Mouse (Mus musculus) ES-Bruce4 (cell line): ENCODE measurements around the gene Akap6.

Source experiments
- CTCF ChIP-seq: IDR thresholded peaks from one replicate; pipeline ENCODE4 v1.8.1; 2011; ENCODE audit warnings: low read depth, low read length
- EP300 ChIP-seq: IDR thresholded peaks from 2 replicates; pipeline ENCODE4 v1.6.1; 2011; ENCODE audit warnings: low read depth, low read length; ENCODE audit not compliant: insufficient read depth
- POLR2A ChIP-seq: IDR thresholded peaks from one replicate; pipeline ENCODE4 v1.8.1; 2011; ENCODE audit warnings: low read length; ENCODE audit not compliant: insufficient read depth

DNA sequence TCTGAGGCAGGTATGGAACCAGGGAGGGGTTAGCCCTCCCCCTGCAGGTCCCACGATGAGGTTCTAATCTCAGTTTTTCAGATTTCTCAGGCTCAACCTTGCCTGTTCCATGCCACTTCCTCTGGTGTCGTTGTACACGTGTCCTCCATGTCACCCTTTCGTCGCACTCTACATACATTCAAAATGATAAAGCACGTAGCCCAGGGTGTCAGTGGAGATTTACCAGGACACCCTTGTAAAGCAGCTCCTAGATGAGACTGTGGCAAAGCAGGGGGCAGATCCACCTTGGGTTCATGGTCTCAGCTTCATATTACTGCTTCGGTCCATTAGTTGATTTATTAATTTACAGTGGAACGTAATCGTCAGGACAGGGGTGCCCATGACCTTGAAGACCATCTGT is 100.5 kb downstream of the Akap6 start:
- no peak for TF ChIP-seq POLR2A
- TF ChIP-seq CTCF = no peak
- no peak for TF ChIP-seq EP300
